Mouse (Mus musculus): ENCODE results near the gene Gimap9.

DNA sequence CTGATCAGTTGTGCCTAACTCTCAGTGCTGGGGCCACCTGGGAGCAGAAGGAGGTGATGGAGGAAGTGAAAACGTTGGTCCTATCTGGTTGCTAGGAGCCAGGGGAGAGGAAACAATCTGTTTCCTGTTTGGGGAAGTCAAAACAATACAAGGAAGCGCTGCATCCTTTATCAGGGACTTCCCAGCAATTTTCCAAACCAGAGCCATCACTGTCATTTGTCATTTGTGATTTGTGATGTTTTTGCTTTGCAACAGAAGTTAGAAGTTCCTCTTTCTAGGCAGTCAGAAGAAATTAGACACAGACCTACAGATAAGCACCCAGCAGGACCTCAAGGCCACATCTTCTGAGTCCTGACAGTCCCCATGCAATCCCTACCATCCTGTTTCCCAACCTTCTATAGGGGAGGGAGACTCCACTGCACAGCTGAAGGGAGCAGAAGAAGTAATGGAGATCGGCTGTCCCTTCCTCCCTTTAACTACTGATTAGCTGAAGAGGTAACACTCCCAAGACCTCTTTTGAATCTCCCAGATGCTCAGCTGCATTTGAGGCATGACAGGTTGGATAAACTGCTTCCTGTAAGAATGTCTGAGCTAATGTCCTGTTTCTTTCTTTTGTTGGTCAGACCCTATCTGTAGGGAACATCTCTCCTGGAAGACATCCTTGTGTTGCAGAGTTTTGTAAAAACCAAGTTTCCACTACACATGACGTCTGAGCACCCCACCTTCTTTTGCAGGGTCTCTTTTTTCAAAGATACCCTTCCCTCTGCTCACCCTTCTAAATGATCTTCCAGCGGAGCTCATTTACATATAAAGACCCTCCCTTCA lies 24.5 kb downstream of the Gimap9 start:
- TF ChIP-seq CTCF (IDR thresholded peaks at IDR 0.05; ENCODE audit: borderline replicate concordance, insufficient read depth, low read depth, low read length) (no peak), POLR2A (IDR thresholded peaks at IDR 0.05; ENCODE audit: borderline replicate concordance, insufficient read depth, low read length) (no peak)

Data from cerebellum, adult 2 months (tissue).